Mouse (Mus musculus) cerebellum, adult 18-20 months (tissue): ENCODE data around the gene Tmem126a.

Source experiments
- DNase-seq, 2 experiments: peaks; one replicate each; pipeline ENCODE4 v3.0.0; 2021

Gene Tmem126a

DNA sequence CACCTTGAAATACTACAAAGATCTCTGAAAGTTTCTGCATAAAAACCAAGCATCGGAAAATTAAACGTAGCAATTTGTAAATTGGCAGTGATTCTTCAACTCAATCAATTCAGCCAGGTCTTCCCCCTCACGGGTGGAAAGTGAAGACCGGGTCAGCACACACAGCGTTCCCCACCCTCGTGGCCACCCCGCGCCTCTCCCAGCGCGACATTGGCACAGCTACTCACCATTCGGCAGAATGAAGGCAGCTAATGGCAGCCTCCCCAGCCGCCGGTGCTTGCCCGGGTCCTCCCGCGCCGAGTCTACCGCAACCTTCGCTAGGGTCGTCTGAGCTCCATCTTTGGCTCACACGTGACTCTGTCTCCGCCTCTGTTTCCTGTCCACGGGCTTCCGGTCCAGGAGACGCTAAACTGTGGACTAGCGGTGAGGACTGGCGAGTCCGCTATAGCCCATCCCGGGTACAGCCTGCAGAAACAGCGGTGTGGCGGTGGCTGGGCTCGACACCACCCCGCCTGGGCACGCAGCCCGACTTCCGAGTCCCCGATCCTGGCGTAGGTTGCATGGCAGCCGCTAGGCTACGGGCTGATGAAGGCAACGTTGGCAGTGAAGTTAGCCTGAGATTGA is at the start of gene Tmem126a:
Gene Tmem126a, minus strand, starts transcription at position 385 of the 624 bp plus-strand sequence.
- peak; percentile 86 to 88 for DNase-seq

DNA sequence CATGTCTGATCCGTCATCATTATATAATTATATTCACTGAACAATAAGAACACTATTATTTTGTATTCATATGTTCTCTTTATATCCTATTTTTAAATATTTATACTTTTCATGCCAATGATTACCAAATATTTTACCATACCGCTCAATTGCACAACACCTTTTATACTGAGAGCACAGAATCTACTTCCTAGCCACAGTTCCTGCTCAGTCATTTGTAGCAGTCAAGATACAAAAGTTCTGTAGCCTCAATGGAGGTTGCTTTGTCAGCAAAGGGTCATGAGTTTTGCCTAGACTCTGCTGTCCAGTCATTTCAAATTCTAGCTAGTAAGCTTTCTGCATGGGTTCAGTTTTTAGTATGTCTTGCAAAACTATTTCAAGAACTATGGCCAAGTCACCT is 25.6 kb upstream of the Tmem126a start:
- DNase-seq, result no peak

DNA sequence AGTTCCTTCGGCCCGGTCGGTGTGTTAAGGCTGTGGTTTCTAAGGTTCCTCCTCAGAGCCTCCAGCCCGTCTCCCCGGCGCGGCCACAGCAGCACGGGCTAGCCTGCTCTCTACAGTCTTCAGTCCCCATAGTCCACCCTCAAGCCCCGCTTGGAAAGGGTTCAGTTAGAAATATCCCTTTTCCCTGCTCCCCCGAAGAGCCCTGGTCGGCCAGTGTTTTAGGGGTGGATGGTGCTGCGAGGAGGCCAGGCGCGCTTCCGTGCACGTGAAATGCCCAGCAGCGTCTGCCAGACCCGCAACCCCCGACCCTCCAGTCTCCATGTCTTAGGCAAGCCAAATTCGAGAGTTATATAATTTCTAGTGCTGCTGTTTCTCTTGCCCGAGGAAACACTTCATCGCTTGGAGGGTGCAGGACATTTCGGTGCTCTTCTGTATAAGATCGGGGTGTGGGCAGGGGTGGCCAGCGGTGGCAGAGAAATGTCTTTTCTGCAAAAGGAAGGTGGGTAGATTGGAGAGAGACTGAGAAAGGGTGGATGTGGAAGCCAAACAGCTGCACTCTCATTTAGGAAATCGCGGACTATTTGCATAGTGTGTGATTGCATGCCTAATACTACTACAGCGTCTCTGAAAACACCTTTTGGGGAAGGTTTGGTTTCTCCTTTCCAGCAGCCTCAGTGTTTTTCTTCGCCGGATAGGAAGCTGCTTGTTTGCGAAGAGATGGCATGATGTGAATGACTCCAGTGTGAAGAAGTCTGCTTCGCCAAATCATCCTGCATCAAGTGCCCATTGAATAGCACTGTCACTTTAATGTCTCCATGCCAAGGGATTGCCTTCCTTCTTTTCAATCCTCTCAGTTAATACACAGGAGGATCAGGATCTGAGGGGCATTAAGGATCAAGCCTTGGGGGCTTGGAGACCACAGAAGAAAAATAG is 19.6 kb upstream of the Tmem126a start, which contains the start of gene Dlg2:
Gene Dlg2, plus strand, starts transcription at position 360 of the 933 bp plus-strand sequence.
- peak in 1 of 2 experiments; percentile 37 for DNase-seq

GRCm38 (mm10) chr7:90475793-90476312 is 18.8 kb upstream of the Tmem126a start, which contains the start of gene Tmem126b:
Gene Tmem126b (minus strand): TSS chr7:90476001.
- peak; percentile 98 to 100 for DNase-seq

- no peak for DNase-seq
Measured at GRCm38 (mm10) chr7:90473511-90473910, 16.5 kb upstream of the Tmem126a start.

- no peak for DNase-seq
Measured at GRCm38 (mm10) chr7:90461441-90461840, 4.4 kb upstream of the Tmem126a start.

DNA sequence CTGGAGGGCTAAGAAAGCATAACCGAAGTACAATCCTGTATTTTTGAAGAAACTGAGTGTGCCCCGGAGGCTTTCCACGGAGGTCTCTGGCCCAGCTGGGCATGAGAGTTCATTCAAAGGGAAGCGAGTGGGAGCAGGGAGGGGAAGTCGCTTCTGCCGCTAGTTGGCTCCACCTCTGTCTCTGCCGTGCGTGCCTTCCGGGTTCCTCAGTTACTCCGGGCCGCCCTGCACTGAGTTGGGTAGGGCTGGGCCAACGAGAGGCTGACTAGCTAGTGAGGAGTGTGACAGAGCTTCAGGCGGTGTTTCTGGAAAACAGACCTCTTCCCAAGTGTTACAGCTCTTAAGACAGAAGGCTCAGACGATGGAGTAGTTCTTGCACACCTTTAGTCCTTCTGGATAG is 3.9 kb upstream of the Tmem126a start:
- DNase-seq, result peak; percentile 31 to 45

DNA sequence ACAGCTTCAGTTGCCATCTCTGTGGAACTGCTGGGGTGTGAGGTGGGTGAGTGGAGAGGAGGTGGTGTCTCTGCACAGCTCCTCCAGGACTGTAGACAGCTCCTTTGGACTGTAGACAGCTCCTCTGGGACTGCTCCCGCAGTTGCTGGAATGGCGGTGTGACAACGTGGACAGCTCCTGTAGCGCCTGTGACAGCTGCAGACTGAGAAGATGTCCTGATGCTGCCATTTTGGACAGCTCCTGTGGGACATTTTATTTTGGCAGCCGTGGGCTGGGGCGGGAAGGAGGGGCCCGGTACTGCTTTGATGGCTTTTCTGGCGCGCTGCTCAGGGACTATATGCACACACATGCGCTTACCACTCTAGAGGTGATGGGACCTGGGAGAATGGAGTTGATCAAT is 3.3 kb upstream of the Tmem126a start:
- DNase-seq, result no peak

GRCm38 (mm10) chr7:90457517-90457916 is 488 bp upstream of the Tmem126a start:
- DNase-seq, result no peak

DNA sequence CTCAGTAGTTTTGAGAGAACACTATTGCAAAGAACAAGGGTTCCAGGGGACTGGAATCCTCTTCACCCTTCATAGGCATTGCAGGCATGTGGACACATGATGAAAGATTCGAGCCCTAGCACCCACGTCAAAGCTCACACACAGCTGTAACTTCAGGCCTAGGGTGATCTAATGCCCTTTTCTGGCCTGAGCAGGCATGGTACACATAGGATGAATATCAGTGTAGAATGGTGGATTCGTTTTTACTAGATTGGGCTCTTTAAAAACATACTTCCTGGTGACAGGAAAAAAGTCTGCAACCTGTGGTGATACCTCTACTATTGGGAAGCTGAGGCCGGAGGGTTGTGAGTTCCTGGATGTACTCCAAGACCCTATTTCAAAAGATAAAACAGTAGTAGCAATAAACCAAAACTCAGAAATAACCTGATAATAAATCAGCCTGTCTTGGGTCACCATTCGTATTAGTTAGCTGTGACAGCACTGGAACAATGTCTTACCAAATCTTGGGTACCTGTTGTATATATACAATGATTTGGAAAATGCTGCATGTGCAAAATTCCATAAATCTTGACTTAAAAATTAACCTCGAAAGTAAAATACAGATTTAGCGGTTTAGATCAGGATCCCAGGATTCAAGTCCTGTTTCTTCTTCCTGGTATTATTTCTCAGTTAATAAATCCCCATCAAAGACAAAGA is 732 bp downstream of the Tmem126a start:
- no peak for DNase-seq

GRCm38 (mm10) chr7:90444206-90444605 is 12.8 kb downstream of the Tmem126a start:
- DNase-seq, result peak in 1 of 2 experiments; percentile 28

- DNase-seq, result peak; percentile 76 to 83
Measured at GRCm38 (mm10) chr7:90443101-90444091, 13.6 kb downstream of the Tmem126a start.

GRCm38 (mm10) chr7:90442518-90443080 is 14.4 kb downstream of the Tmem126a start, which contains the start of gene Crebzf:
Gene Crebzf (plus strand): TSS chr7:90442729.
- DNase-seq, result peak; percentile 94 to 96

DNA sequence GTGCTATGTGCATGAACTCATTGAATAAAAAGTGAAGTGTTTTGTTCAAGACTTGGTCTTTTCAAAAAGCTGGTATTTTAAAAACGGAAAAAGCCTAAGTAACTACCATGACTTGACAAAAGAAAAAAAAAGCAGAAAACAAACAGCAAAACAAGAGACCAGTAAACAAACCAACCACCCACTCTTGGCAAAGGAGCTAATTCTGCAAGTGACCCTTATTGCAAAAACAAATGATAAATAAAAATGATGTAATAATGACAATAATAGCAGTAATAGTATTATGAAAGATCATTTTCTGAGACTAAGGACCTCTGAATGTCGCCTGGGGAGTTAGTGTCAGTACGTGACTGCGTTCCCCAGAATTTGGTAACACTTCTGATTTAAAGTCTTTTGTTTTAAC is 15.0 kb downstream of the Tmem126a start:
- DNase-seq, result peak in 1 of 2 experiments; percentile 23

DNA sequence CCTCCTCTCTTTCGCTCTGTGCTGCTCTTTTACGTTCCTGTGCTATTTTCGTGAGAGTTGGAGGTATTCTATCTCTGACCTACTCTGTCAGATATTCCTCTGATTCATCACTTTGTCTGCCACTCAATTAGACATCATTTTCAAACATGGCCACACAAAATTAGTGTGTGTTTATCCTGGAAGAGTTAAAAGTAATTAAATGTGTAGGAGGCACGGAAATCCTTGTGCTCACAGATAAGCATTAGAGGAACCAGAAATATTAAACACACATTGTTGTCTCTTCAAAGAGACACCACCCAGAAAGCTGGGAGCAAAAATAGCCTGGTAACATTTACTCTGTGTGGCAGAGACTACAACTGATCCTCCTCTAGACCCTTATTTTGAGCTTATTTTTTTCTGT is 17.0 kb downstream of the Tmem126a start:
- DNase-seq, result no peak

GRCm38 (mm10) chr7:90432221-90432620 is 24.8 kb downstream of the Tmem126a start:
- peak in 1 of 2 experiments; percentile 53 for DNase-seq

DNA sequence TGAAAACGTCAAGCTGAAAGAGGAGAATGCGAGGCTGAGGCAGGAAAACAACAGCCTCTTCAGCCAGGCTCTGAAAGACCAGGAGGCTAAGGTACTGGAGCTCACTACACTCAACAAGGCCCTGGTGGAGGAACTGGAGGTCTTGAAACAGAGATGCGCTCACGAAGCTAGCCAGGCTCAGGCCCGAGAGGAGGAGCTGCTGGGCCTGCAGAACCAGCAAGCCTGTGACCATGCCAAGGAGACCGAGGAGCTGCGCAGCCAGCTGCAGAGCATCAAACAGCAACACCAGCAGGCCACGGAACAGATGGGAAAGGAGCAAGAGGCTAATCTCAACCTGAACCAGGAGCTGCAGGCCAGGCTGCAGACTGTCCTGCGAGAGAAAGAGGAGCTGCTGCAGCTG is 30.0 kb downstream of the Tmem126a start:
- DNase-seq, result peak in 1 of 2 experiments; percentile 25

DNA sequence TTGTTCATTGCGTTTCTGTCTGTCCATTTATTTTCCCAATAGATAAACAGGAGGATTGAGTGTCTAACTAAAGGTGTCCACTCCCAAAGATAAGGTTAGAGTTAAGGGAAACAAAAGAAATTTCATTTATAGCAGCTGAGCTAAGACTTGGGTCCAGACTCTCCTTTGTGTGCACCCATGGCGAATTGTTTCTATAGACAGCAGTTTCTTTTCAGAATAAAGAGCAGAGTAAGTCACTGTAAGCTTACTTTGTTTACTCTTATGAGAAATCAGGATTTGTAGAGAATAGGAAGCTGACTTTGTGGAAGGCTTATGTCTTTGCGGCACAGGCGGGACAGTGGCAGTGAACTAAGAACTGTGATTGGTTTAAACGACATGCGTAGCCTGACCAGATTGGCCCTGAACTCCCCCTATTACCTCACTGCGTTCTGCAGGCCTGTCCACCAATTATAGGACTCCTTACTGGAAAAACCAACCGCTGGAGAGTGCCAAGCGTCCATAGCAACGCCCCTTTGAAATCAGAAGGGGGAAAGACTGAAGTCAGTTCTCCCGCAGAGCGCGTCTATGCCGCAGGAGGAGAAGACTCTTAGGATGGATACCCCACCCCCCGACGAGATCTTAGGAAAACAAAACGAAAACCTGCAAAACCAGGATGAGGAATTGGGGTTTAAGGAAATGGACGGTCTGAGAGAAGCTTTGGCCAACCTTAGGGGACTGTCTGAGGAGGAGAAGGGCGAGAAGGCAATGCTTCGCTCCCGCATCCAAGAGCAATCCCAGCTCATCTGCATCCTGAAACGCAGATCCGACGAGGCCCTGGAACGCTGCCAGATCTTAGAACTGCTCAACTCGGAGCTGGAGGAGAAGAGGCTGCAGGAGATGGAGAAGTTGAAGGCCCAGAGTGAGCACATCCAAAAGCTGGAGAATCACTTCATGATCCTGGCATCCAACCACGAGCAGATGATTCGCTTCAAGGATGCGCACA is 30.7 kb downstream of the Tmem126a start, which contains the start of gene Ccdc89:
Gene Ccdc89, plus strand, starts transcription at position 558 of the 982 bp plus-strand sequence.
- DNase-seq, result peak; percentile 79 to 88

GRCm38 (mm10) chr7:90409934-90410333 is 47.1 kb downstream of the Tmem126a start:
- DNase-seq, result peak; percentile 64 to 76
